In the genomic region with DNA sequence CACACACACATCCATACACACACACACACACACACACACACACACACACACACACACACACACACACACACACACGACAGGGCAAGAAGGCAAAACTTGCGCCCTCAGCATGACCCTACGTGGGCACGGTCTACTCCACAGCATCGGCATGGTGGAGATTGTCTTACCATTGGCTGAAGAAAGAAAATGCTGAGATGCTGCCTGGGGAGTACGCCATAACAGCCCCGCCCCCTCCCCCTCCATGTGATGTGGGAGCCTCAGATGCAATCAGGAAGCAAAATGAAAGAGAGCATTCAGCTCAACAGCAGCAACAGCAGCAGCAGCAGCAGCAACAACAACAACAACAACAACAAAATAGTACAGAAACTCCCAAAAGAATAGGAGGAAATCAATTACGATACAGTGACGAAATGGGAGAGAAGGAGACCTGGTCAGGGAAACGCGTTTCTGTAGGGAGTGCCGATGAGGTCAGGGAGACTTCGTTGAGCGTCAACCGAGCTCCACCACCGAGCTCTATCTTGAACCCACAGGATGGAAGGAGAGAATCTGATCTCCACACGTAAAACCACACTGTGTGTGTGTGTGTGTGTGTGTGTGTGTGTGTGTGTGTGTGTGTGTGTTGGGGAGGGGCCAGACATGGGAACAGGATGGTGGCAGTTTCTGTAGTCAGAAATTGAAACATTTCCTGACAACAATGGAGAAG, we compare ENCODE assay signal across 8 mouse cellular contexts. TPM values are rescaled to one million over a fixed set of nuclear protein-coding genes. Genes with fewer than 3 reads are reported as not detected.
DNase-seq lines count a peak whose midpoint lies in the region; ATAC-seq lines count a peak whose summit lies in the region.

No protein-coding gene starts in this region.

- peak; percentile 62; the same call in 1 of the 2 replicates for ATAC-seq in monocyte, adult 5-6 weeks (replicated peaks; ENCODE audit: insufficient number of reproducible peaks, low FRiP score, low TSS enrichment, poor library complexity, severe bottlenecking)

- H3K4me3 ChIP-seq in heart, embryonic 10.5 days: peak overlapping the region; percentile 34; the same call in 1 of the 2 replicates

- DNase-seq in adrenal gland, postnatal 14 days: peak; percentile 40
- no peak for DNase-seq in adrenal gland, adult 2 months
- DNase-seq in heart, embryonic 10.5 days (ENCODE audit: low spot score): no peak
- peak; percentile 56 to 63 for DNase-seq in kidney, postnatal 36 days
- no peak for DNase-seq in right cerebral cortex, postnatal 4 days
- DNase-seq in urinary bladder, postnatal 14 days (ENCODE audit: low spot score): no peak
- DNase-seq in left cerebral cortex, postnatal 14 days (ENCODE audit: low spot score in 2 of 2): no peak

- peak overlapping the region; percentile 54; the same call in 1 of the 2 replicates for H3K27ac ChIP-seq in heart, embryonic 10.5 days

- intact Hi-C loops in left cerebral cortex, postnatal 14 days (cut with DNase I): no loop called here

- peaks cover 5% of the 10 kb centered on the region; the same call in 1 of the 2 replicates for H3K27me3 ChIP-seq in heart, embryonic 10.5 days (ENCODE audit: insufficient read depth, poor library complexity, severe bottlenecking)

- H3K36me3 ChIP-seq in heart, embryonic 10.5 days: no peaks in the 10 kb centered on the region

- peaks cover 11% of the 10 kb centered on the region; the same call in 1 of the 2 replicates for H3K4me1 ChIP-seq in heart, embryonic 10.5 days

- H3K9me3 ChIP-seq in heart, embryonic 10.5 days: no peaks in the 10 kb centered on the region

- 55% methylated on average over 17 of the region's 17 CpGs for WGBS in heart, embryonic 10.5 days

RNA-seq across cellular contexts. Expression of a gene that starts 21.5 kb away (rescaled TPM):
- 11.0 and 11.5 TPM in 2 replicates for total RNA-seq in adrenal gland, postnatal 14 days (2021)
- 10 to 100 TPM; 15.9 to 21.7 TPM for total RNA-seq in adrenal gland, adult 2 months (2021)
- polyA plus RNA-seq in adrenal gland, adult 2 months (2012; rRNA removed): 25.3 and 30.7 TPM in 2 replicates
- 1.3 and 2.5 TPM in 2 replicates for polyA plus RNA-seq in heart, embryonic 10.5 days (2016; fragmentation: Nextera tagmentation; extraction: Ambion mirVana)
- total RNA-seq in monocyte, adult 5-6 weeks (2017): not detected in 3 replicates
- 10 to 100 TPM; 35.4 to 40.1 TPM for total RNA-seq in left cerebral cortex, postnatal 14 days (2021)

RNA-seq across cellular contexts. Expression of a gene that starts 41.4 kb away (rescaled TPM):
- total RNA-seq in adrenal gland, postnatal 14 days (2021): not detected in 2 replicates
- total RNA-seq in adrenal gland, adult 2 months (2021): not detected
- not detected in 2 replicates for polyA plus RNA-seq in adrenal gland, adult 2 months (2012; rRNA removed)
- not detected in 2 replicates for polyA plus RNA-seq in heart, embryonic 10.5 days (2016; fragmentation: Nextera tagmentation; extraction: Ambion mirVana)
- total RNA-seq in monocyte, adult 5-6 weeks (2017): not detected in 3 replicates
- total RNA-seq in left cerebral cortex, postnatal 14 days (2021): not detected

RNA-seq across cellular contexts. Expression of a gene that starts 54.0 kb away (rescaled TPM):
- total RNA-seq in adrenal gland, postnatal 14 days (2021): 85.1 and 90.4 TPM in 2 replicates
- 10 to 100 TPM; 68.2 to 82.2 TPM for total RNA-seq in adrenal gland, adult 2 months (2021)
- 91.3 and 92.6 TPM in 2 replicates for polyA plus RNA-seq in adrenal gland, adult 2 months (2012; rRNA removed)
- 72.1 and 73.8 TPM in 2 replicates for polyA plus RNA-seq in heart, embryonic 10.5 days (2016; fragmentation: Nextera tagmentation; extraction: Ambion mirVana)
- total RNA-seq in monocyte, adult 5-6 weeks (2017): 14.7 to 21.2 TPM (median 15.2 TPM) in 3 replicates
- total RNA-seq in left cerebral cortex, postnatal 14 days (2021): 10 to 100 TPM; 46.4 to 47.9 TPM

Comparison
In these comparisons a context has a peak if more than half of its experiments do, and no peak if none do; other contexts are left out.
1. DNase-seq: peak in adrenal gland, postnatal 14 days (single experiment) and kidney, postnatal 36 days (2 of 2); none in adrenal gland, adult 2 months (single experiment), heart, embryonic 10.5 days (single experiment), right cerebral cortex, postnatal 4 days (single experiment), urinary bladder, postnatal 14 days (single experiment) and left cerebral cortex, postnatal 14 days (0 of 2).
2. RNA of a gene that starts 21.5 kb away (total RNA-seq): 35.4 to 40.1 TPM in left cerebral cortex, postnatal 14 days, 15.9 to 21.7 TPM in adrenal gland, adult 2 months and 11.0 to 11.5 TPM in adrenal gland, postnatal 14 days; not detected in monocyte, adult 5-6 weeks; every median in the first group is over 10 times any median in the second.